Mouse (Mus musculus) cerebellum, adult (tissue): ENCODE results near the gene Gde1.

Experiments
- ATAC-seq: cut with Nextera tagmentation; 2 replicates; pipeline ENCODE4 v1.9.2; 2017; ENCODE audit warnings: mild to moderate bottlenecking, moderate library complexity, mixed read lengths; ENCODE audit not compliant: insufficient number of reproducible peaks, low FRiP score, low TSS enrichment

Gde1 gene

GRCm38 (mm10) chr7:118705101-118705961, at the start of gene Gde1:
TSS of gene Gde1 (minus strand) at chr7:118705778.
- peak; percentile 98 for ATAC-seq

- no peak for ATAC-seq
Measured at GRCm38 (mm10) chr7:118751625-118752024, 46.0 kb upstream of the Gde1 start.

DNA sequence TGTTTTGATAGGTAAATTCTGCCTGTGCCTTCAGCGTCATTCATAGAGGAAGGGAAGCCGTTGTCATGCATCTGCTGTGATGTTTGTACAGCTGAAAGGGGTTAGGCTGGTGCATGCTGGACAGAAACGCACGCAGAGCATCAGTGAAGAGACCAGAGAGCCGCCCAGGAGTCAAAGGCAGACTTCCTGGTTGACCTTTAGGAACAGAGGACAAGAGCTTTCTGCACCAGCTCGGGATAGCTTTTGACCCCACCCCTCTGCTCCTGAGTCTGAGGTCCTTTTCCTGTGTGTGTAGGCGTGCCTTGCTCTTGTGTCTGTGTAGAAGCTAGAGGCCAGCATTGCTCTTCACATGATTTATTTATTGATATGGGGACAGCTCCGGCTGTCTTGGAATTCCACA, 44.1 kb upstream of the Gde1 start:
- ATAC-seq: no peak

GRCm38 (mm10) chr7:118747891-118748672, 42.5 kb upstream of the Gde1 start:
- ATAC-seq: no peak

DNA sequence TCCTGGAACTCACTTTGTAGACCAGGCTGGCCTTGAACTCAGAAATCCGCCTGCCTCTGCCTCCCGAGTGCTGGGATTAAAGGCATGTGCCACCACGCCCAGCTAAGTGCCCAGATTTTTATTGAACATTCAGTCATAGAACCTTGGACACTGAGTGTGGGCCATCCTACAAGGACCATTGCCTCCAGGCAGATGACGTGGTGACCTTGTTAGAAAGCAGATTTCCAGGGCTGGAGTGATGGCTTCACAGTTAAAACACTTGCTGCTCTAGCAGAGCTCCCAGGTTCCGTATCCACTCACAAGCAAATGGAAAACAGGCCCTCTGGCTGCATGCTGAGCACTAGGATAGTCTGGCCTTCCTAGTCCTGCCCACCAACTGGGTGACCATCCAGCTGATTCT, 39.2 kb upstream of the Gde1 start:
- no peak for ATAC-seq

GRCm38 (mm10) chr7:118742278-118742677, 36.7 kb upstream of the Gde1 start:
- no peak for ATAC-seq

- peak; percentile 96 for ATAC-seq
Measured at GRCm38 (mm10) chr7:118740532-118741338, 35.2 kb upstream of the Gde1 start.

- peak; percentile 67; the same call in 1 of the 2 replicates for ATAC-seq
Measured at GRCm38 (mm10) chr7:118739975-118740531, 34.5 kb upstream of the Gde1 start, which contains the start of gene Vps35l. TSS of gene Vps35l (plus strand) at chr7:118740226.

DNA sequence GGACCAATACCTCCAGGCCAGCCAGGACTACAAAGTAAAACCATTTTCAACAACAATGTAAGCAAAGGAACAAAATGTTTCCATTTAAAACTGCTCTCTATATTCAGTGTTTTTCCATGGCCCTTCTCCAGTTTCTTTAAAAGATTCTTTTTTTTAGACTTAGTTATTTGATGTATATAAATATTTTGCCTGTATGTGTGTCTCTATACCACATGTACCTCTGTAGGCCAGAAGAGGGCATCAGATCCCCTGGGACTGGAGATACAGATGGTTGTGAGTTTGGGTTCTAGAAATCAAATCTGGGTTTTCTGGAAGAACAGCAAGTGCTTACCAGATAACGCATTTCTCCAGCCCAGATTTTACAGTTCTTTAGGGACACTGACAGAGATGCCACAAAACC, 33.2 kb upstream of the Gde1 start:
- no peak for ATAC-seq

DNA sequence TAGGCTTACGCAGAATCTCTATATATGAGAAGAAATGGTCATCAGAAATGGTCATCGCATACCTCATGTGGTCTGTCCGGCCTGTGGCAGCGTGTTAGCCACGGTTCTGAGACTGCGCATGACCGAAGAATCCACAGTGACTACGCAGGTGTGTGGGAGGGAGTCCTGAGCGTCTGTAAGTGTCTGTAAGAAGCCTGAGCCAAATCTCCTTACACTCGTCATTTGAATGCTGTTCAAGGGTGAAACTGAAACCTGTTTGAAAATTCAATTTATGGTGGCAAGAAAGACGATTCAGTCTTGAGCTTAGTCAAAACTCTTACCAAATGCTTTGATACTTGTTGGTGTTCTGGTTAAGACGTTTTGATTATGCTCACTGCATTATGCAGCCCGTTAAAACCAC, 27.6 kb upstream of the Gde1 start:
- ATAC-seq: no peak

GRCm38 (mm10) chr7:118731781-118732180, 26.2 kb upstream of the Gde1 start:
- no peak for ATAC-seq

DNA sequence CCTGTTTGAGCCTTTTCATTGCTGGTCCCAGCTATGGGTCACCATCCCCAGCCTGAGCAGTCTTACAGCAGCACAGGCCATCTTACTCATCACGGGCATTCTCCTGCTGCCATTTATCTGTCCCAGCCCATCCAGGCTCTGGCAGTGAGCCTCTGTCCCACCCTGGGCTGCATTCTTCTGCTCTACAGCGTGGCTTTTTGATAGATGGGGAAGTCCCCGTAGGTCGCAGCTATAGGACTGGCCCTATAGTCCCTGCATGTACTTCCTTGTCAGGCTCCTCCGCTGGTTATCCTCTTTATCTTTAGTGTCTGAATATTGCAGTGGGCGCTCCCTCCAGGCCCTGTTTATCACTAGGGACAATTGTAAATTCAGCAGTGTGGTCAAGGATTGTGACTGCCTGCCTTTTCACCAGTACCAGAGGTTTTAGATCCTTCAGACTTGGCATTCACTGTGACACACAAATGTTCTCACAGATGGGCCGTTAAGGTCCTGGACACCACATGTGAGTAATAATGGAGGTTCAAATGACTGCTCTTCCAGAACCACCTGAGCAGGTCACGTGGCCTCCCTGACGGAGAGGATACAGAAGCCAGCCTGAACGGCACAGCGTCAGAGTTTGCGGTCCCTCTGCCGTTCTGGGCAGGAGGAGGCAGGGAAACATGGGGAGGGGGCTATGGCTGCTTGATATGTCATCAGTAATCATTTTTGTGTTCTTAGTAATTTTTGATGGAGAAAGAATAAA, 23.4 kb upstream of the Gde1 start:
- no peak for ATAC-seq

- ATAC-seq: no peak
Measured at GRCm38 (mm10) chr7:118725459-118725858, 19.9 kb upstream of the Gde1 start.

DNA sequence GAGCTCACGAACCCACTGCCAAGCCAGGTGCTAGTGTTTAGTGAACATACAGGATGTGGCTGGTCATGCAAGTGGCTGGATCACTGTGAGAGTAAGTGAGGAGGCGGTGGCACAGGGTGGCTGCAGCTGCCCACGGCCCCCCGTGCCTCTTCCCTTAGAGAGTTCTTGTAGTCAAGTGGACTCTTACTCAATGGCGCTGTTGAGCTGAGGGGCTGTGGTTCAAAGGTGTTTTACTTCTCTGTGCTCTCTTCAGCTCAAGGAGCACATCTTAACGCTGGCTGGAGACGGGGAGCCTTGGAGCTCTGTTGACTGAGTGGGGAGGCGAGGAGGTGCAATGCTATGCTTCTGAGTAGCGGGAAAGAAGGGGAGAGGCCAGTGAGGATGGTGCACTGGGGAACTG, 18.3 kb upstream of the Gde1 start:
- ATAC-seq: no peak

- no peak for ATAC-seq
Measured at GRCm38 (mm10) chr7:118718066-118718465, 12.5 kb upstream of the Gde1 start.

- ATAC-seq: no peak
Measured at GRCm38 (mm10) chr7:118714873-118715272, 9.3 kb upstream of the Gde1 start.

- peak; percentile 99 for ATAC-seq
Measured at GRCm38 (mm10) chr7:118712228-118713173, 6.9 kb upstream of the Gde1 start, which contains the start of gene Ccp110. TSS of gene Ccp110 (plus strand) at chr7:118712552.

DNA sequence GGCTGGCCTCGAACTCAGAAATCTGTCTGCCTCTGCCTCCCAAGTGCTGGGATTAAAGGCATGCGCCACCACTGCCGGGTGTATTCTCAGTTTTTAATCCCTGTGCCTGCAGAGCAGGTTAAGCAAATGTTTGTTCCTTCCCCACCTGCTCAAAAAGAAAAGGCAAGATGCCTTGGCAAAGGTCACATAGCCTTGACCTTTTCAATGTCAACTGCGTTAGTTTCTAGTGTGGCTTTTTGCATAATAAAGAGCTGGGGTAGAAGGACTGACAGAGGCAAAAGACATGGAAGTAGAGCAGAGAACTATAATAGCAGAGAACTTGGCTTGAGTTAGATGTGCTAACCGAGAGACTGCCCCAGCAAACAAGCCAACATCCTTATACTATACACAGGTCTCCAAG, 5.2 kb upstream of the Gde1 start:
- no peak for ATAC-seq
